Mouse (Mus musculus) cerebellum, postnatal 14 days (tissue): Measurements from ENCODE around the gene Mpv17.

Experiments used
- DNase-seq, 2 experiments: peaks; one replicate each; pipeline ENCODE4 v3.0.0; 2021; ENCODE audit warnings: mixed read lengths in 2 of 2

Gene Mpv17

DNA sequence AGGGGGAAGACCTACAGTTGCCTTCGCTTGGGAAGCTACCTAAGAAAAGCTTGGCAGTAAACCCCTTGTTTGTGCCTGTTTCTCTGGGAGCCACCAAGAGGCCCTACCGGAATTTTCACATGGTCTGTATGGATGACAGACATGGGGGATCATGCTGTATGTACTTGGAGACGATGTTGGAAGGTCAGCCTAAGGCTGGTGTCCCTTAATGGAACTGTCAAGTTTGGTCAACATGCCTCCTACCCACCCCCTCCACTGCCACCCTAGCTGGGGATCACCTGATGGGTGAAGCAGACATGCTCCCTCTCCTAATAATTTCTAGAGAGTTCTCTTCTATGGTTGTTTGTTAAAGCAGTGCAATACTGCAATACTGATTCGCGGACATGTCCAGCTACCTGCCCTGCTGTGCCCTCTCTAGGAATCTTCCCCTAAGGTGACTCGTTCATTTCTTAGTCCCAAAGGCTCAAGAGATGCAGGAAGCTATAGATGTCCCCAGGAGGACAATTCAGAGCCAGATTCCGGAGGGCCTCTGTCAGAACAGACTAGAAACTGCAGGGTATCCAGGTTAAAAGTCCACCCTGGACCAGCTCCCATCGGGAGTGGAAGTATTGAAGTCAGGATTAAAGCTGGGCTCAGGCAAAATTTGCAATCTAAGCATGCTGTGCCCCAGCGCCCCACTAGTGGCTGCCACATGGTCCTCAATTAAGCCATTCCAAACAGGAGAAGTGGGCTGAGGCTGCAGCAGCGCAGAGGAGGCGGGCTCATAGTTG is 58.2 kb downstream of the Mpv17 start:
- no peak for DNase-seq

DNA sequence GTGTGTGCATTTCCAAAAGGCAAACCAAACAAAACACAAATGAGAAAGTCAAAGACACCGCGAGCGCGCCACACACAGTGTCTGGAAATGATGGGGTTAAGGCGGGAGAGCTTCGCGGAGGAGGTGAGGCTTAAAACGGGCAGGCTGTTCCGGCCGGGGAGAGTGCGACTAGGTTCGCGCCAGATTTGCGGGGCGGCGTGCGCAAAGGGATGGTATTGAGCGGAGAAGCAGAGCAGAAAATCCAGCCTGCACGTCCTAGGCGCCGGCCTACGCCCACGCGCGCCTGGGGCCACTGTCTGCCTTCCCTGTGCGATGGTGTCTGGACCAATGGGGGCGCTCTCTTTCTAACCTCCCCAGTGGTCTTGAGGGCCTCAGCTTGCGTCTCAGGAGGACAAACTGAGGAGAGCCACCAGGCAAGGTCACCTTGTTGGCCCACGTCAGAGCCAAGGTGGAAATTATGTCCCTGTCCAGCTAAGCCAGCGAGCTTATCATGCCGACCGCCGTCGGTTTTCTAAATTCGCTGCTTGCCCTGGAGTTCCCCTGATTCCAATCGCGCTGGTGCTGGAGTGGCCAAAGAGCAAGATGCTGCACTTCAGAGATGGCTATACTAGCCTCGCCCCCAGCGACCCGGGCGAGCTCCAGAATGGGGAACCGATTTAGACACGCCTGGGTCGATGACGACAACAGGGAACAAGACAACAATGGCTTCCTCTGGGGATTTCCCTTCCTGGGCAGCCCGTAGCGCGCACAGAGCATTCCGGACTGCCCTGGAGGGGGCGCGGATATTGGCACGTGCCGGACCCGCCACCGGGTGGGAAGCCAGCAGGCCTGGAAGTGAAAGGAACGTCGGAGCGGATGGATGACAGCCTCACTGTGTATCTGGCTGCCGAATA is 59.0 kb downstream of the Mpv17 start:
- peak; percentile 36 to 40 for DNase-seq

DNA sequence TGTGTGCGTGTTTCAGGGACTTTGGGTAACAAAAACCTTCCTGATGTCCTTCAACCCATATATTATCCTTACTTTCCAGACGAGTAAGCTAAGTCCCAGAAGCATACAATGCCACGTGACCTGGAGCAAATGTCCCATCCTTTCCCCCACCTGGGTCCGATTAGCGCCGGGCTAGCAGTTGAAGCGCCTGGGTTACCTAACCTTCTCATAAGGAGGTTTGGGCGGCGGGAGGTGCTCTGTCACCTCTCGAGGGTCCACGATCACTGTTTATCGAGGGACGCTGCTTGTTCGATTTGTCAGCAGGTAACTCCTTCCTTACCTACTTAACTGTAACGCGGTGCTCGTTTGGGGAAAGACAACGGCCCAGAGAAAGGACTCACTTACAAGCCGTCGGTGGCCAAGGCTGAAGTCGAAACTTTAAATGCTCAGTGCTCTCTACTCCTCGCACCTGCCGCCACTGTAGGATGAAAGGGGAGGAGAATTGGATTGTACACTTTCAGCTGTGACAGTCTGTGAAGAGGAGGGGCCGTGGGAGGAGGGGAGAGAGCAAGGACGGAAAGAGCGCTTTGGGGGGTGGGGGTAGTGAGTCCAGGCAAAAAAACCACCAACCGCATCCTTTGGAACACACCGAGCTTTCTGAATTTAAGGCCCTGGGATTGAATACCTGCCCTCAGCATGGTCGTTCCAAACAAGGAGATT is 59.8 kb downstream of the Mpv17 start:
- DNase-seq, result peak in 1 of 2 experiments; percentile 10

DNA sequence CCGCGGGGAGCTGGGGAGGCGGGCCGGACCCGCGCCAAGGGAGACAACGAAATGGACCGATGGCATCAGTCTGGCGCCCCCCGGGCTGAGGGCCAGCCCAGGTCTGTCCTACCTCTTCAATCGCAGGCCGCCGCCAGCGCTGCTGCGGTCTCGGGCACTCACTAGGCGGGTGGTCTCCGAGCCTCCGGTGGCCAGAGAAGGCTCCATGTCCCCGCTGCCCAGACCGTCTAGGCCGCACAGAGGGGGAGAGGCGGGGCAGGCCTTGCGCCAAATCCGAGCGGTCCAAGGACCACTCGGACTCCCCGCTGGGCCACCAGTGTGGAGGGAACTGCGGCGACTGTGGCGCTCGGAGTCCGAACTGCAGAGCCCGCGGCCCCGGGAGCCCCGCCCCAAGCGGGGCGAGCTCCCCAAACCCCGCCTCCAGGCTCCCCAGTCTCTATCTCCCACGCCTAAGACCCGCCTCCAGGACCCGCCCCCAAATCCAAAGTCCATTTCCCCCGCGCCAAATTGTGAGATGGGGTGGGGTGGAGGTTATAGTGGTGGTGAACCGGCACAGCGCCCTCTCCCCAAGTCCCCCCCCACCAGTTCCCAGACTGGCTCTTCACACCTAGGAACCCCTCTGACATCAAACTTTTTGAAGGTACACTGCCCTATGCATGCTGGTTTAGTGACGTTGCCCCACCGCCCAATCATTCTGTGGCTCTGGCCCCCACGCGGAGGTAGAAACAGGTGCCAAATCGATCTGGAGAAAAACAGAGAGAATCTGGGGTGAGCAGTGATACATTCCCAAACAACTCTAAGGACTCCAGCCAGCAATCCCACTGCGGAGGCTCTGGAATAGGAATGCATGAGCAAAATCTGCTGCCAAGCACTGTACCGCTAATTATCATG is 60.7 kb downstream of the Mpv17 start:
- peak; percentile 37 to 56 for DNase-seq

DNA sequence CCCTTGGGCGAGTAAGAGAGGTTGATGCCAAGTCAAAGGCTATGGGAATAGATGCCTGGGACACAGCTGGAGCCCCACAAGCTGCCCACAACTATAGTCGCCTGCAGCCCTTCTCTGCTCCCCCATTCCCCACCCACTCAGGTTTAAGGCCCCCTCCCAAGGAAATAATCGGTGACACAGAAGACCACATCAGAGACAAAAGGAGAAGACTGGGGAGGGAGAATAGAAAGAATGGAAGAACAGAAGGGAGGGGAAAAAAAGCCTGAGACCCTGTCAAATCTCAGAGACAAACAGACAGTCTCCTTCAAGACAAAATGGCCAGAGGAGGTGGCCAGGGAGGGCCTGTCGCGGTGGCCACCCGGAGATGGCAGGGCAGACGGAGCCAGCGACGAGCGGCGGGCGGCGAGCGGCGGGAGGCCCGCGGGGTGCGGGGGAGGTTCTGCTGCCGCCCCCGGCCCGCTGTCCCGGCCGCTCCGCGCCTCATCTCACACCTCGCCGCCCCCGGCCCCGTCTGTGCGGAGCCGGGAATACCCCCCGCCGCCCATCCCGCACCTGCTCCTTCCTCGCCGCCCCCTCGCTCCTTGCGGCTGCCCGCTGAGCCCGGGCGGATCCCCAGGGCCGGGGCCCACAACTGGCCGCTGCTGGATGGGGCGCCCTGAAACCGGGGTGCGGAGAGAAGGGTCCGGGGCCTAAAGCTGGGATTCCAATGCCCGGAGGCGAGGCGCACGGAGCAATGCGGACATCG is 61.6 kb downstream of the Mpv17 start:
- DNase-seq, result peak in 1 of 2 experiments; percentile 10
